In genomic region chr16:37367426-37367825, GRCm38 (mm10) we compare ENCODE assay signal across 14 mouse cellular contexts. TPM values are rescaled to one million over a fixed set of nuclear protein-coding genes. Genes with fewer than 3 reads are reported as not detected.
"Had no signal": no experiment of that assay in that cellular context is flagged by ENCODE, and none has a peak within 500 bp of the region (broad histone marks: within the 10 kb centered on the region; RNA-seq: fewer than 3 reads in every experiment).

No protein-coding gene starts in this region.

- DNase-seq: kidney, adult 8-10 months; kidney, postnatal 25 days; layer of hippocampus, adult 9-11 months; layer of hippocampus, postnatal 36 days; lung, adult 2 months; lung, postnatal 4 days; thymus, adult 2 months; thymus, postnatal 25 days had no signal

RNA-seq across cellular contexts. Expression of gene Stxbp5l, which starts 17.3 kb away (rescaled TPM):
- total RNA-seq: megakaryocyte, adult 5-6 weeks; monocyte, adult 5-6 weeks; neutrophil, adult 5-6 weeks had no signal
- polyA plus RNA-seq: liver, adult 2 months; liver, embryonic 14.5 days; lung, adult 2 months; urinary bladder, adult 2 months had no signal
